Mouse (Mus musculus) thymus, postnatal 14 days (tissue): ENCODE results near the gene Alpl.
A peak's percentile ranks its signal among the peaks of the same experiment; 100 is the strongest.

Source experiments
- DNase-seq: peaks from one replicate; pipeline ENCODE4 v3.0.0; 2021

The Alpl gene

DNA sequence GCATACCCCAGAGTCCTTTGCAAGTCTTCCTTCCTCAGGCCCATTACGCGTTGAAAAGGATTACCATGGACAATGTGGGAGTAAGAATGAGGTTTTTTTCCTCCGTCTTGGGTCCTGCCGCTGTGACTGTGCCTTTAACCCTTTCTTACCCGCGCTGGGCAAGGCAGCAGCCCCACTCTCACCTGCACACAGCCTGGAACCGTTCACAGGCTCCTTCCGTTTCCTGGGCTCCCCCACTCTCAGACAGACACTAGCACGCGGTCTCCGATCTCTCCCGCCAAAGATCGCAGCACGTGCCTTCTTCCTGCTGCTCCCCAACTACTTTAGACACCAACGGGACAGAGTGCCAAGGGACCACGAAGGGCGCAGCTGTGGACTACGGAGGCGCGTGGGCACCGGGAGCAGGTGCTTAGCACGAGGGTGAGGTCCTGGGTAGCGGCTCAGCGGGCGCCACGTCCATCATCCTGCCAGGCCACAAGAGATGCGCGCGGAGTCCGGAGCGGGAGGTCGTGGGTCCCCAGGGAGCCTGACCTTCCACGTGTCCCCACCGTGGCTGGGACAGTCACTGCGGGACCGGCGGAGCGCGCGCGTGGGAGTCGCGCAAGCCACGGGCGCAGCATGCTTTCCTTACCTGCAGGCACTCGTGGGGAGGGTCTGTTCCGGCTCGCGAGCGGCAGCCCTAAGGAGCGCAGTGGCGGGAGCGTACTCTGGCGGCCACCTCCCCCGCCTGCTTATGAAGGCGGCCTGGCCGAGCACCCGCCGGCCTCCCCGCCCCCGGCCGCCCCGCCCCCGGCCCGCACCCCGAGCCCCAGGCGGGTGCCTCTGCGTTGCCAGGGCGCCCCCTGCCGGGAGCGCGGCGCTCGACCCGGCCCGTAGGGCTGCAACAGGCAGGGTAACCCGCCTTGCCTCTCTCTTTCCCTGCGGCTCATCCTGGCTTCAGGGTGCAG, at the start of gene Alpl:
Alpl (minus strand) TSS at position 774 of the 947 bp plus-strand sequence.
- DNase-seq: peak; percentile 73

- peak; percentile 75 for DNase-seq
Measured at GRCm38 (mm10) chr4:137844656-137845055, 48.5 kb upstream of the Alpl start.

GRCm38 (mm10) chr4:137839452-137839851, 43.3 kb upstream of the Alpl start:
- DNase-seq: no peak

DNA sequence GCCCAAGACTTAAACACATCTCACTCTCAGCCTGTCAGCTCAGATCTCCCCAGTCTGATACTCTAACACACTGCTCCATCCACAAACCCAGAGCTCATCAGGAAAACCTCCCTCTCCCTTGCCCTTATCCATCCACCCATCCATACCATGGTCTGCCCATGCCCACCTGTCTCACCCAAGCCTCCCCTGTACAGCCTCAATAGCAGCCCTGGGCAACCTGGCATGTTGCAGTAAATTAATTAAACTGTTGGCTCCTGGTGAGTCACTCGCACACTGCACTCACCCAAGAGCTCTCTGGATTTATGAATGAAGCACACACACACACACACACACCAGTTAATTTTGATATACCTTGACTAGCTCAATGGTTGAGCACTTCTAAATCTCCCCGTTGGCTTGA, 42.6 kb upstream of the Alpl start:
- DNase-seq: no peak

DNA sequence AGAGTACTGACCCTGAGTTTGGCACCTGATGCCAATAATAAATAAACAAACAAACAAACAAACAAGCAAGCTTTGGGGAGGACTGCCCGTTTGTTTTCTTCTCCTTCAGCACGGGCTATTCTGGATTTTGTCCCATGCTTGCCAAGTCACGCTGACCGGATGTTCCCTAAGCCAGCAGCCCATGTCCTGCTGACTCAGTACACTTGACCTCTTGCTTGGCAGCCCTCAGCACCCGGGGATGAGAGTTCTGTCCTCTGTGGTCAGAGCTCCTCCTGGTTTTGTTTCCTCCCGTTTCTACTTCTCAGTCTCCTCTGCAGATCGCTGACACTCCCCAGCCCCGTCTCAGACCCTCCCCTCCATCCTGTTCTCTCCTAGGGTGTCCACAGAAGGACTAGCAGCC, 41.6 kb upstream of the Alpl start:
- DNase-seq: no peak

- no peak for DNase-seq
Measured at GRCm38 (mm10) chr4:137836741-137837140, 40.6 kb upstream of the Alpl start.

- DNase-seq: peak; percentile 74
Measured at GRCm38 (mm10) chr4:137835624-137836337, 39.6 kb upstream of the Alpl start.

DNA sequence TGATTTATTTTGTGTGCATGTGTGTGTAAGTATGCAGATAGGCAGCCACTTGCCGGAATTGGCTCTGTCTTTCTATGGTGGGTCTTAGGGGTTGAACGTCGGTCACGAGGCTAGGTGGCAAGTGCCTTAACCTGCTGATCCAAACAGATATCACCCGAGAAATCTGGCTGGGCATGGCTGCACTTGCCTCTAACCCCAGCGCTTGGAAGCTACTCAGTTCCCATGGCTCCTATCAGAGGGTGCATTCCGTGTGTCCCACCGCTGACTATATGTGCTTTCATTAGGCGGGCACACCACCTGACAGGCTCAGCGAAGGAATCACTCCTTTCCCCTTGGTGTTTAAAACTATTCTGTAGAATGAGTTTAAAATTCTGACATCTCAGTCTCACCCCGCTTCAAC, 35.4 kb upstream of the Alpl start:
- no peak for DNase-seq

DNA sequence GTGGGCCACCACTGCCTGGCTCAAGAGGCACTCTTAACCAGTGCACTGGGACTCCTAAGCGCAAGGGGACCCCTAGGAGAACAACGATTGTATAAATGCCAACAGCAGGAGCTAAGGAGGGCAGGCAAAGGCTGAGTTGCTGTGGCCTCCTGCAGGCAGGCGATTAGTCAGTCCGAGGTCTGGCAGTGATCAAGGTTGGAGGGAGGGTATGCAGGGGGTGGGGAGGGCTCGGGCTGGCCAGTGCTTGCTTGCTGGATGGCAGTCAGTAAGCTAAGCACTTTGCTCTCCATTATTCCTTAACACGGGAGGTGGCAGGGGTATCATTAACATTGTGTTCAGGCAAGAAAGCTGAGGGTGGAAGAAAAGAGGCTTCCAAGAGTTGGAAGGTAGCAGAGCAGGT, 34.2 kb upstream of the Alpl start:
- DNase-seq: no peak

- DNase-seq: no peak
Measured at GRCm38 (mm10) chr4:137824881-137825280, 28.7 kb upstream of the Alpl start.

- no peak for DNase-seq
Measured at GRCm38 (mm10) chr4:137823542-137823941, 27.4 kb upstream of the Alpl start.

DNA sequence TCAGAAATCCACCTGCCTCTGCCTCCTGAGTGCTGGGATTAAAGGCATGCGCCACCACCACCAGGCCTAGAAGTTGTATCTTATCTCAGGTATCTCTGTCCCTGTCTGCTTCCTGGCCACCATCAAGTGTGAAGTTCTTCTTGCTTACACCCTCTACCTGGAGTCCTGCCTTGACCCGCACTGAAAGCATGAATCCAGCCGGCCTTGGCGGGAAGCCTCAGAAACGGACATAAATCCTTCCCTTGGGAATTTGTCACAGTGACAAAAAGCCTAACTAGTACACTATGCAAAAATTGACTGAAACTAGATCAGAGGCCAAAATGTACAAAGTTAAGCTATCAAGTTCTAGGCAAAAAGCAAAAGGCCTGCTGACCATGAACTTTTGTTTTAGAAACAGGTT, 26.4 kb upstream of the Alpl start:
- DNase-seq: no peak

DNA sequence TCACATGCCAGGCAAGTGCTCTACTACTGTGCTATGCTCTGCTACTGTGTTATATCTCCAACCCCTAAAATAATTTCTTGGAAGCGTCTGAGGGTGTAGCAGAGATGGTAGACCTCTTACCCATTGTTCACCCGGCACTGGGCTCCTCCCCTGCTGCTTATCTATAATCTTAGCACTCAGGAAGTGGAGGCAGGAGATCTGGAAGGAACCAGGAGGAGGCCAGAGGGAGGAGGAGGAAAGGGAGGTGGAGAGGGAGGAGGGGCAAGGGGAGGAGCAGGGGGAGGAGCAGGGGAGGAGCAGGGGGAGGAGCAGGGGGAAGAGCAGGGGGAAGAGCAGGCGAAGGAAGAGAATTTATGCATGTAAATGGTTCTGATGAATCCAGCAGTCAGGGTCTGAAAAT, 24.5 kb upstream of the Alpl start:
- DNase-seq: no peak

DNA sequence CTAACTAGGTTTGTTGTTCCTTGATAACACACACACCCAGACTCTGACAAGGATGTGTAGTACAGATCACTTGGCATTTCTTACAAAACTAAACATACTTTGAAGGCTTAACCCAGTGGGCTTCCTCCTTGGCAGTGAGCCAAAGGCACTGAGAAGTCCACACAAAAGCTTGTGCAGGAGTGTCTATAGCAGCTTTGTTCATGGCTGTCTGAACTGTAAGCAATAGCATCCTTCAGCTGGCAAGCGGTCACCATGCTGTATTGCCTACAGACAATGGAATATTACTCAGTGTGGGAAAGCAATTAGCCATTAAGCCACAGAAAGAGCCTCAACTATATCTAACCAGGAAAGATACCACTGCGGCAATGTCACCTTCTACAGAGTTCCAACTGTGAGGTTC, 23.3 kb upstream of the Alpl start:
- no peak for DNase-seq

GRCm38 (mm10) chr4:137818341-137818740, 22.2 kb upstream of the Alpl start:
- no peak for DNase-seq

DNA sequence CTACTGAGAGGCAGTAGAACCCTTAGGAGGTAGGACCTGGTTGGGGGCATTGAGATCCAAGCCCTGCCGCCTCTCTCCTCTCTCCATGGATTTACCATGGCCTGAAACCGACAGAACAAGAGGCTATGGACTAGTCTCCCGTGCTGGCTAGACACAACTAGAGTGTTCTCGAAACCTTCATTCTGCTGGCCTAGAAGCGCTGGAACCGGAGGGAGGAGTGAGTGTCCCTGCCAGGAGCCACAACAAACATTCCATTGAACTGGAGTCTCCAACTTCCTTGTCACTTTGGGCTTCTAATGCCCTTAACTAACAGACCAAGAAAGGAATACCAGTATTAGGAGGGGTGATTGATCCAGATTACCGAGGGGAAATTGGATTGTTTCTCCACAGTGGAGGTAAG, 20.0 kb upstream of the Alpl start:
- DNase-seq: no peak

DNA sequence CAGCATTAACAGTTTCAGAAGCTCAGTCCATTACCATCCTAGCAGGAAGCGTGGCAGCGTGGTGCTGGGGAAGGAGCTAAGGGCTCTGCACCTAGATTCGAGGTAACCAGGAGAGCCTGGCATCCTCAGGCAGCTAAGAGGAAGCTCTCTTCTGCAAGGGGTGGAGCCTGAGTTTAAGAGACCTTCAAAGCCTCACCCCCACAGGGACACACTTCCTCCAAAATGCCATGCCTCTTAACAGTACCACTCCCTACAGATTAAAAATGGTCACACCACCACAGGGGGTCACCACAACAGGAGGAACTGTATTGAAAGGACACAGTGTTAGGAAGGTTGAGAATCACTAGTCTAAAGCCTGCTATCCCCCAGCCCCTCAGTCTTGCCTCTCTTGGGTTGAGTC, 19.3 kb upstream of the Alpl start:
- no peak for DNase-seq

DNA sequence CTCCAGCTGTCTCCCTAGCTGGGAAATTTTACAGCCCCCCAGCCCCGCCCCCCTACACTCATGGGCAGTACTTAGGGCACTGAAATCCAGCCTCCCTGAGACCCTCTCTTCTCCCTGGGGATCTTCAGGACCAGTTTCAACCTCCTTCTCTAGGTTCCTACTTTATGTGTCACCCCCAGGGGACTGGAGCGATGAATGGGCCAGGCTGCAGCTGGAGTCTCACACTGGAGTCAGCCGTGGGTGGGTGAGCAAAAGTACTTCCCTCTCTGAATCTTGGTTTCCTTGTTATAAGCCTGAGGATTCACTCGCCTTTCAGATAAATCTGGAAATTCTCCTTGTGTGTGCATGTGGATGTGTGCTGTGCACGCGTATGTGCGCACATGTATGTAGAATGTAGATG, 18.0 kb upstream of the Alpl start:
- DNase-seq: no peak

GRCm38 (mm10) chr4:137812946-137813708, 16.9 kb upstream of the Alpl start:
- DNase-seq: no peak

GRCm38 (mm10) chr4:137809999-137810398, 13.8 kb upstream of the Alpl start:
- no peak for DNase-seq

GRCm38 (mm10) chr4:137807301-137807851, 11.2 kb upstream of the Alpl start:
- DNase-seq: no peak

DNA sequence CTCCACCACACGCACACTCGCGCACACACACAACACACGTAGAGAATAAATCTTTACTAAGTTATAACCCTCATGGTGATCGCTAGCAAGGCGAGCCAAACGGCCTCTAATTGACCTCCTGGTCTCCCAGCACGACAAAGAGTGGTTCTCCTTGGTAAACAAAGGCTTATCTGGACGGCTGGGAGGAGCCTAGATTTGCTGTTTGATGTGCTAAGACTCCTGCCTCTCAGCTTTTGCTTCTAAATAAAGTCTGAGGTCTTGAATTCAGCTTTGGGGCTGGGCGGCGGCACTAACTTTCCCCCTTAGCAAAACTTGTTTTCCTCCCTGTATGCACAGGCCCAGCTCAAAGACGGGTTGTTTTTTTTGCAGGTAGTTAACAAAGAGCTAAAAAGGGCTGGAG, 5.0 kb upstream of the Alpl start:
- DNase-seq: no peak

DNA sequence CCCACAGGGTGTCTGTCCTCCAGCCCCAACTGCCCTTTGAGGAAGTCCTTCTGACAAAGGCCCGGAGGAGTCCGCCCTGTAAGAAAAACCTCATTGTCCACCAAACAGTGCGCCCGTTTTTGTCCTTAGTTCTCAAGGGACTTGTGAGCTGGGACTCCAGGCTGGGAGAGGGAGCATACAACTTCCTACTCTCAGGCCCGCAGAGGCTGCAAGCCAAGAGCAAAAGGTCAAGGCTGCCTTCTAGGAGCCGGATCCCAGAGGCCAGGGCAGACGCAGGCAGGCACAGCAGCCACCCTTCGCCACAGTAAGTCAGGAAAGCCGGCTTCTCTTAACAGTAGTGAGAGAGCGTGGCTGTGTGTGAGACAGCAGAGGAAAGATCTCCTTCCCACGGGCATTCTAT, 4.1 kb upstream of the Alpl start:
- no peak for DNase-seq
